Mouse (Mus musculus): Measurements from ENCODE around the gene Slc27a5.
A peak's percentile ranks its signal among the peaks of the same experiment; 100 is the strongest.

Gene Slc27a5

GRCm38 (mm10) chr7:12998053-12998452, at the start of gene Slc27a5:
TSS of gene Slc27a5 (minus strand) at chr7:12998192.
- no peak for DNase-seq (ENCODE audit: low spot score in 2 of 2)

- DNase-seq (ENCODE audit: low spot score in 2 of 2), result peak in 1 of 2 experiments; percentile 49
Observed at GRCm38 (mm10) chr7:13046084-13046483, 48.1 kb upstream of the Slc27a5 start.

- no peak for DNase-seq (ENCODE audit: low spot score in 2 of 2)
Observed at GRCm38 (mm10) chr7:13044254-13044625, 46.2 kb upstream of the Slc27a5 start.

DNA sequence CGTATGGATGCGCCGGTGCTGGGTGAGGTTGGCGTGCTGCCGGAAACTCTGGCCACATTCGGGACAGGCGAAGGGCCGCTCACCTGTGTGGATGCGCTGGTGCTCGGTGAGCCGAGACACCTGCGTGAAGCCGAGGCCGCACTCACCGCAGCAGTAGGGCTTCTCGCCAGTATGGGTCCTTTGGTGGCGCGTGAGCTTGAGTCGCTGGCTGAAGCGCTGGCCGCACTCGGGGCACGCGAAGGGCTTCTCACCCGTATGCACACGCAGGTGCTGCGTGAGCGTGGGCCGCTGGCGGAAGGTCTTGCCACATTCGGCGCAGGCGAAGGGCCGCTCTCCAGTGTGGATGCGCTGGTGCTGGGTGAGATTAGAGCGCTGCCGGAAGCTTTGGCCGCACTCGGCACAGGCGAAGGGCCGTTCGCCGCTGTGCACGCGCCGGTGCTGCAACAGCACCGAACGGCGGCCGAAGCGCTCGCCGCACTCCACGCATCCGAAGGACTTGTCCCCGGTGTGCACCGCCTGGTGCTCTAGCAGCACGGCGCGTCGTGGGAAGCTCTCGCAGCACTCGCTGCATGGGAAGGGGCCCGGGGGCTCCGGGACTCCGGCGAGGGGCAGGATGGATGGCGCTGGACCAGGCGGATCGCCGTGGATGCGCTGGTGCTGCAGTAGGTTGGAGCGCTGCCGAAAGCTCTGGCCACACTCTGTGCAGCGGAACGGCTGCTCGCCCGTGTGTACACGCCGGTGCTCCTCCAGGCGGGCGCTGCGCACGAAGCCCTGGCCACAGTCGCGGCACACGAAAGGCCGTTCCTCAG, 45.7 kb upstream of the Slc27a5 start:
- DNase-seq (ENCODE audit: low spot score in 2 of 2), result peak; percentile 53 to 54

- DNase-seq (ENCODE audit: low spot score in 2 of 2), result no peak
Observed at GRCm38 (mm10) chr7:13043120-13043444, 45.1 kb upstream of the Slc27a5 start.

GRCm38 (mm10) chr7:13042511-13042910, 44.5 kb upstream of the Slc27a5 start:
- DNase-seq (ENCODE audit: low spot score in 2 of 2), result no peak

GRCm38 (mm10) chr7:13041256-13041655, 43.3 kb upstream of the Slc27a5 start:
- no peak for DNase-seq (ENCODE audit: low spot score in 2 of 2)

DNA sequence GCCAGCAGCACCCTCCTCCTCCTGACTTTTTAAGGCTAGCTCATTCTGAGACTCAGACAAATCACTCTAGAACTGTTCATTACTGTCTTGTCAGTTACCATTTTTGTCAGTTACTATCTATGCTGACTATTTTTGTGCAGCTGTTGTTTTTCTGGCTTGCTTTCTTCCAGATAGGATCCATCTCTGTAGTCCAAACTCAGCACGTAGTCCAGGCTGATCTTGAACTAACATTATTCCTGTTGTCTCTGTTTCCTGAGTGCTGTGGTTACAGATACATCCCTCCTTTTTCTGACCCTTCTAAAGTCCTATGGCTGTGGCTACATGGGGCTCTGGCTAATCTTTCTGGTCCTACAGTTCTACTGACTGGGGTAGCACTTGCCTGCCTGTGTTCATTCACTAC, 41.2 kb upstream of the Slc27a5 start:
- DNase-seq (ENCODE audit: low spot score in 2 of 2), result no peak

DNA sequence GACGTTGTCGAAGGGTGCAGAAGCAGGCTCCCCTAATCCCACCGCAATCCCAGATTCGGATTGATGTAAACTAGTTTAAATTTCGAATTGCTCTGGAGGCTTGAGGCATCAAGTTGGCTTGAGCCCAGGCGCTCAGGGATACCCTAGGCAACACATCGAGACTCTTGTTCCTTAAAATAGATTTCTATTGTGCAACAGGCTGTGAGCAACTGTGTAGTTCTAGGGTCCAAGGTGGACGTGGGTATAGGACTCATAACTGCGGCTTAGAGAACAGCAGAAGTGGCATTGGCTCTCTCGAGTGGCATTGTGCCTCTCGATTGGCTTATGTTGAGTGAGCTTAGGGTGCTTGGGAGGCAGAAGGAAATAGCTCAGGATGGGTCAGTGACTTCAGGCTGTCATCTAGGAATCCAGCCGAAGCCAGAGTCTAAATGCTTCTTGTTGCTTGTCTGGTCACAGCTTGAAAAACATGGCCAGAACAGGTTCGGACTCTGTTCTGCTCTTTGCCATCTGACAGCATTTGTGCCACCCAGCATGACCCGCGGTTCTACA, 40.7 kb upstream of the Slc27a5 start:
- no peak for DNase-seq (ENCODE audit: low spot score in 2 of 2)

DNA sequence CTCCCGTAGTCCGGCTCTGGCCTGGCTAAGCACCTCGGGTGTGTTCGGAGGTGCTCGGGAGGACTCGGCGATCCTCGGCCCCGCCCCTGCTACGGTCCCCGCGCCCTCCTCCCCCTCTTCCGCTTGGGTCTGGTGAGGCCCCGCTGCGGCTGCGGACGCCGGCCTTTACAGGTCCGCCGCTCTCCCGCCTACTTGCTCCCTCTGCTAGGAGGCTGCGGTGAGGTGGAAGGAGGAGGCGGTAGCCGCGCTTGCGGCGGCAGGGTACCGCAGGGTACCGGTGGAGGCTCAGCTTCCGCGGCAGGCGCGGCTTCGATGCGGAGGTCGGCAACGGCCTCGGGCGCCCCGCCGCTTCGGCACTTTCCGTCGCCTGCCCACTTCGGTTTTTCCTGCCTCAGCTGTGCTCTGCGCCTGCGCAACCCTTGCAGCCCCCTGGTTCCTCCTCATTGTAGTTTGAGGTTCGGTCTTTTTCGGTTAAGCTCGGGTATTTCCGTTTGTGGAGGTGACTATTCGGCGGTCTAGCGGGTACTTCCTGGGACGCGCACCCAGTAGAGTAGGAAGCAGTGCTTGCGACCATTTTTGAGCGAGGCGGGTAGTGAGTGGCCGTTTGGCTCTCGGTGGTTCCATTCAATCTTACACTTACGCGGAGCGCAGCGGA, 40.0 kb upstream of the Slc27a5 start, which contains the start of gene Ube2m:
Ube2m (minus strand) TSS at position 375 of the 655 bp plus-strand sequence.
- peak; percentile 99 to 100 for DNase-seq (ENCODE audit: low spot score in 2 of 2)

- DNase-seq (ENCODE audit: low spot score in 2 of 2), result peak; percentile 43 to 46
Observed at GRCm38 (mm10) chr7:13037366-13037765, 39.4 kb upstream of the Slc27a5 start.

DNA sequence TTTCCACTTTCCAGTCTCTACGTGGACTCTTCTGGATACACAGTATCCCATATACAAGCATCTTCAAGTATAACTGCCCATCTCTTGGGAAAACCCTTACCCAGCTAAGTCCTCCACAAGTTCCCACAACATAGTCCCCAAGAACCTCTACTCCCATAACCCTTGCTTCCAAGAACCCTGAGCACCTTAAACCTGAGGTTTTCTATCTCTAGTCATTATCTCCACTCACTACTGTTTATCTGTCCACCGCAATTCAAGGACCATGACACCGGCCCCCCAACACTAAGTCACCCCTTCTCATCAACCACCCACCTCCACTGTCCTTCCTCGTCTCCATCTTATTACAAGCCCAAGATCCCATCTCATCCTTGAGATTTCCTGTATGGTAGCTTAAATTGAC, 38.8 kb upstream of the Slc27a5 start:
- no peak for DNase-seq (ENCODE audit: low spot score in 2 of 2)

- DNase-seq (ENCODE audit: low spot score in 2 of 2), result no peak
Observed at GRCm38 (mm10) chr7:13035211-13035855, 37.3 kb upstream of the Slc27a5 start.

GRCm38 (mm10) chr7:13034148-13034977, 36.4 kb upstream of the Slc27a5 start, which contains the start of gene Chmp2a:
TSS of gene Chmp2a (minus strand) at chr7:13034807.
- DNase-seq (ENCODE audit: low spot score in 2 of 2), result peak; percentile 98

- DNase-seq (ENCODE audit: low spot score in 2 of 2), result no peak
Observed at GRCm38 (mm10) chr7:13033451-13034147, 35.6 kb upstream of the Slc27a5 start.

GRCm38 (mm10) chr7:13032541-13032940, 34.5 kb upstream of the Slc27a5 start:
- no peak for DNase-seq (ENCODE audit: low spot score in 2 of 2)

DNA sequence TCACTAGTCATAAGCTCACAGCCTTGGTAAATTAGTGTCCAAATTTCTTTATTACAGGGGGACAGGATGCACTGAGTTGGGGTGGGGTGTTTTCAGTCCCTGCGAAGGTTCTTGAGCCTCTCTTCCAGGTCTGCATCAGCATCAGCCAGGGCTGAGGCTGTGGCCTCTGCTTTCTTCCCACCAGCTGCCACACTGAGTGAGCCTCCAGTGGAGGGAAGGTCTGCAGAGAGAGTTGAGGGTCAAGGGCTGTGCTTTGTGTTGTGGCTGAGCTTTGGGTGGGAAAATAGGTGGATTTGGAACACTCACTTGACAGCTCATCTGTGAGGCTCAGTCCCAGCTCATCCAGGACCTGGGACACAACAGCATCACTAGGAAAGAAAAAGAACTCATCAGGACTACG, 34.0 kb upstream of the Slc27a5 start:
- no peak for DNase-seq (ENCODE audit: low spot score in 2 of 2)

GRCm38 (mm10) chr7:13031069-13031468, 33.1 kb upstream of the Slc27a5 start:
- DNase-seq (ENCODE audit: low spot score in 2 of 2), result no peak

DNA sequence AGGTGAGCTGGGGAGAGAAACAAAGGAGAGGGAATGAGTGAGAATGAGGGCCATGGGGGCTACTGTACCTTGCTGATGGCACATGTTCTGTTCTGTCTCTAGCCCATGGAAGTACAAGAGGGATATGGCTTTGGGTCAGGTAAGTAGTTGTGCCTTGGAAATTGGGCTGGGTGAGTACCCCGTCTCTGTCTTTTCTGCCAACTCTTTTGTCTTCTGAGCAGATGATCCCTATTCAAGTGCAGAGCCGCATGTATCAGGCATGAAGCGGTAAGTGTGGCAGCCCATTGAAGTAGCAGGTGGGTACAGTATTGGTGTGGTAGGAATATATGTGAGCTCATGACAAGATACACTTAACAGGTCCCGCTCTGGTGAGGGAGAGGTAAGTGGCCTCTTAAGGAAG, 31.0 kb upstream of the Slc27a5 start:
- no peak for DNase-seq (ENCODE audit: low spot score in 2 of 2)

GRCm38 (mm10) chr7:13025511-13026112, 27.6 kb upstream of the Slc27a5 start:
- no peak for DNase-seq (ENCODE audit: low spot score in 2 of 2)
